Mouse (Mus musculus) CH12.LX (cell line): ENCODE results near the gene Plekha6.

Experiments used
- NELFE ChIP-seq: IDR thresholded peaks from 2 replicates; pipeline ENCODE4 v1.6.1; 2011; ENCODE audit warnings: low read depth, low read length, improper control_type of control experiment
- ZKSCAN1 ChIP-seq: IDR thresholded peaks from 2 replicates; pipeline ENCODE4 v1.6.1; 2012; ENCODE audit warnings: low read depth, inconsistent platforms, low read length, improper control_type of control experiment, borderline replicate concordance

- TF ChIP-seq NELFE (no peak), ZKSCAN1 (no peak)
Measured at GRCm38 (mm10) chr1:133209901-133210516, 46.0 kb downstream of the Plekha6 start.
